Mouse (Mus musculus) megakaryocyte-erythroid progenitor cell, adult 5 weeks (primary cell): ENCODE measurements around the gene Gm45021. TPM values are rescaled to one million over a fixed set of nuclear protein-coding genes. Genes with fewer than 3 reads are reported as not detected.

ENCODE experiments used
- polyA plus RNA-seq: library from polyadenylated mRNA; stranded (reverse); fragments of >175 nt; gene quantifications from 2 replicates; pipeline ENCODE4 v1.2.3, GENCODE M21; 2012

Gm45021 gene
- not detected in 2 replicates for polyA plus RNA-seq

GRCm38 (mm10) chr6:48589194-48589750 is at the start of gene Gm45021:
Gm45021 (plus strand) TSS chr6:48589610.

GRCm38 (mm10) chr6:48554280-48555103 is 34.9 kb upstream of the Gm45021 start, which contains the start of gene Lrrc61:
Lrrc61 (plus strand) TSS chr6:48554796.

GRCm38 (mm10) chr6:48572572-48573061 is 16.8 kb upstream of the Gm45021 start, which contains the start of gene Rarres2:
Rarres2 (minus strand) TSS chr6:48572789.

GRCm38 (mm10) chr6:48593158-48594042 is 4.0 kb downstream of the Gm45021 start, which contains the start of the genes Repin1 and Gm44965:
Repin1 (plus strand) TSS chr6:48593883.
Gm44965 (plus strand) TSS chr6:48593941.

GRCm38 (mm10) chr6:48601271-48602079 is 12.1 kb downstream of the Gm45021 start, which contains the start of gene Zfp775:
Zfp775 (plus strand) TSS chr6:48602063.

GRCm38 (mm10) chr6:48626464-48626863 is 37.1 kb downstream of the Gm45021 start, which contains the start of gene AI854703:
AI854703 (plus strand) TSS chr6:48626764.

GRCm38 (mm10) chr6:48646995-48647394 is 57.6 kb downstream of the Gm45021 start, which contains the start of gene Gimap8:
Gimap8 (plus strand) TSS chr6:48647234.

Other genes starting within 250 kb of the Gm45021 start
- 9.7 and 11.1 TPM in 2 replicates for gene Krba1, start 194.0 kb upstream of the Gm45021 start, polyA plus RNA-seq
- gene Zfp467, start 143.8 kb upstream of the Gm45021 start, polyA plus RNA-seq, result 11.4 and 11.6 TPM in 2 replicates
- 0.06 and 0.11 TPM in 2 replicates for gene Sspo, start 141.4 kb upstream of the Gm45021 start, polyA plus RNA-seq
- gene Atp6v0e2, start 52.0 kb upstream of the Gm45021 start, polyA plus RNA-seq, result 0.05 TPM in 1 of 2 replicates, not detected in the other
- 13.1 and 17.1 TPM in 2 replicates for gene Lrrc61, start 34.8 kb upstream of the Gm45021 start, polyA plus RNA-seq
- gene Rarres2, start 16.8 kb upstream of the Gm45021 start, polyA plus RNA-seq, result not detected in 2 replicates
- gene Repin1, start 4.3 kb downstream of the Gm45021 start, polyA plus RNA-seq, result 37.9 and 45.1 TPM in 2 replicates
- gene Gm44965, start 4.3 kb downstream of the Gm45021 start, polyA plus RNA-seq, result 5.2 and 6.3 TPM in 2 replicates
- gene Zfp775, start 12.5 kb downstream of the Gm45021 start, polyA plus RNA-seq, result 2.4 and 2.7 TPM in 2 replicates
- gene AI854703, start 37.2 kb downstream of the Gm45021 start, polyA plus RNA-seq, result 1.9 and 2.7 TPM in 2 replicates
- gene Gimap8, start 57.6 kb downstream of the Gm45021 start, polyA plus RNA-seq, result 0.53 and 0.70 TPM in 2 replicates
- 1.3 and 2.0 TPM in 2 replicates for gene Gimap9, start 86.5 kb downstream of the Gm45021 start, polyA plus RNA-seq
- gene Gimap4, start 94.9 kb downstream of the Gm45021 start, polyA plus RNA-seq, result 0.69 and 1.0 TPM in 2 replicates
- 7.4 and 13.0 TPM in 2 replicates for gene Gimap6, start 118.6 kb downstream of the Gm45021 start, polyA plus RNA-seq
- gene Gm28053, start 129.0 kb downstream of the Gm45021 start, polyA plus RNA-seq, result 1.5 TPM in 1 of 2 replicates, not detected in the other
- 0.06 TPM in 1 of 2 replicates, not detected in the other for gene Gimap7, start 129.0 kb downstream of the Gm45021 start, polyA plus RNA-seq
- 6.1 and 12.2 TPM in 2 replicates for gene Gimap1, start 149.4 kb downstream of the Gm45021 start, polyA plus RNA-seq
- gene Gimap5, start 156.6 kb downstream of the Gm45021 start, polyA plus RNA-seq, result 4.8 and 8.0 TPM in 2 replicates
- gene Gimap3, start 181.2 kb downstream of the Gm45021 start, polyA plus RNA-seq, result 1.8 and 2.2 TPM in 2 replicates